Mouse (Mus musculus) myocyte (in vitro differentiated cells): ENCODE data around the gene Fabp3.

Source experiments
- E2F4 ChIP-seq: IDR thresholded peaks from one replicate; pipeline ENCODE4 v1.6.1; 2011; ENCODE audit warnings: mild to moderate bottlenecking, control low read depth, moderate library complexity; ENCODE audit not compliant: insufficient read depth
- POLR2A ChIP-seq: IDR thresholded peaks from one replicate; pipeline ENCODE4 v1.6.1; 2011; ENCODE audit warnings: low read depth, mild to moderate bottlenecking, control low read depth, moderate library complexity; ENCODE audit not compliant: insufficient read length
- POLR2AphosphoS2 ChIP-seq: IDR thresholded peaks from one replicate; pipeline ENCODE4 v1.6.1; 2011; ENCODE audit warnings: low read depth, control low read depth; ENCODE audit not compliant: insufficient read length
- REST ChIP-seq: IDR thresholded peaks from one replicate; pipeline ENCODE4 v1.6.1; 2011; ENCODE audit warnings: mild to moderate bottlenecking, control low read depth, moderate library complexity; ENCODE audit not compliant: insufficient read depth, insufficient read length
- SRF ChIP-seq: IDR thresholded peaks from one replicate; pipeline ENCODE4 v1.6.1; 2011; ENCODE audit warnings: low read depth; ENCODE audit not compliant: control insufficient read depth, insufficient read length

DNA sequence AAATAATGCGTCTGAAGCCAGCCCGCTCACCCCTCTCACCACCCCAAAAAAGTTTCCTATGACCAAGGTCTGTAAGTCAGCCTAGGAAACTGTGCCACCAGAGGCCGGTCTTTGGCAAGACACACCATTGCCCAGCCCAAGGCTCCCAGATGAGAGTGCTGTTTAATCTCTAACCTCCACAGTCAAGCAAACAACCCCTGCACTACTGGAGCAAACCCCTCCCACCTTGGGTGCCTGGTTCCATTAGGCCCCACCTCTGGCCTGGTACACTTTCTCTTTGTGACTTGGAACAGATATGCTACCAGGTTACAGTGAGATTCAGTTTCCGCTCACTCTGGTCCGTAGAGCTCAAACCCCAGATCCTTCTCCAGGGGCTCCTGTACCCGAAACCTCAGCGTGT is 41.3 kb upstream of the Fabp3 start:
- TF ChIP-seq REST = no peak
- TF ChIP-seq POLR2AphosphoS2 = no peak
- no peak for TF ChIP-seq POLR2A
- TF ChIP-seq SRF = no peak
- no peak for TF ChIP-seq E2F4
